Mouse (Mus musculus): ENCODE data around the gene Morf4l1. TPM values are rescaled to one million over a fixed set of nuclear protein-coding genes. Genes with fewer than 3 reads are reported as not detected.
"Not testable (repeated sequence)": the region's sequence is repeated elsewhere in the genome, so short reads cannot be mapped to it uniquely, and the experiment has no call there.

The Morf4l1 gene
- polyA plus RNA-seq, 1 experiment from 2014 or later, result 519 TPM

DNA sequence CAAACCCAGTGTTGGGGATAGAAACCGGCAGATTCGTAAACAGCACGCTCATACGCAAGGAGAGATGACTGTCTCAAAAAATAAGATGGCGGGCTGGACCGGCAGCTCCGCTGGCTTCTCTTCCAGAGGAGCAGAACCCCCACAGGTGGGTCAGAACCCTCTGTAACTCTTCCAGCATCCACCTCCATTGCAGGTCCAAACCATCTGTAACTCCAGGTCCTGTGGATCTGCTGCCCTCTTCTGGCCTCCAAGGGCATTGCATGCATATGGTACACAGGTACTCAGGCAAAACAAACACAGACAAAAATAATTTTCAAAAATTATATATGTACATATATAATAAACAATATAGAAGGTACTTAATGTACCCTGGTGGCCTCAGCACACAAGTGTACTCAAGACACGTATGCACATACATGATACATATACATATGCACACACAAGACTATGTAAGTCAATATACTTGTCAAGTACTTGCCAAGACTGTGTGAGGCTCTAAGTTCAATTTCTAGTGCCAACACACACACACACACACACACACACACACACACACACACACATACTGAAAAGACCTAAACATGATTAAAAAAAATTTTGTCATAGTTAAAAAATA, 37.6 kb downstream of the Morf4l1 start:
- no peaks in the 10 kb centered on the region for H3K36me3 ChIP-seq
- no peaks in the 10 kb centered on the region for H3K4me1 ChIP-seq (replicated peaks)
- H3K4me2 ChIP-seq, result no peak overlapping the region
- H3K9me3 ChIP-seq, result no peaks in the 10 kb centered on the region
- H3K27me3 ChIP-seq, result no peaks in the 10 kb centered on the region
- H3K27ac ChIP-seq (replicated peaks), result no peak overlapping the region
- H3K9ac ChIP-seq, result no peak overlapping the region
- no peak overlapping the region for H3K4me3 ChIP-seq
- no peak for ATAC-seq (ENCODE audit: low read depth)
- WGBS, result 55% methylated on average over 8 of the region's 8 CpGs

DNA sequence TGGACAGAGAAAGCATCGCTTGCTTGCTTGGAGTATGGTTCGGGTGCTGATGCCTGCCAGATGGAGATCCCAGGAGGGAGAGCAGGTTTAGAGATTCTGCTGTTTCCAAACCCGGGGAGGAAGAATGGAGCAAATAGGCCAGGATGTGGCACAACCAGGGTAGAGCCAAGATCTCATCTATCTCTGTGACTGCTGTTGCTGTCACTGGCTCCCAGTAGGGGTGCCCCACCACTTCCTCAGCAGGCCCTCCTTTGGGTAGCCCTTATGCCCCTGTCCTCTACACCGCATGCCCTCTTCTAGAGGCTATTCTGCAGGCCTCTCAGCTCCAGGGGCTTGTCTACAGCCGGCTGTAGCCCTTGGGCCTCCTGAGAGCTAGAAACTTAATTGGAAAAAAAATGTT, 38.4 kb downstream of the Morf4l1 start:
- H3K27ac ChIP-seq (replicated peaks), result no peak overlapping the region
- H3K4me2 ChIP-seq, result no peak overlapping the region
- no peaks in the 10 kb centered on the region for H3K9me3 ChIP-seq
- WGBS, result 81% methylated on average over 5 of the region's 5 CpGs
- H3K9ac ChIP-seq, result no peak overlapping the region
- no peaks in the 10 kb centered on the region for H3K36me3 ChIP-seq
- no peaks in the 10 kb centered on the region for H3K27me3 ChIP-seq
- H3K4me1 ChIP-seq (replicated peaks), result no peaks in the 10 kb centered on the region
- no peak for ATAC-seq (ENCODE audit: low read depth)
- no peak overlapping the region for H3K4me3 ChIP-seq

DNA sequence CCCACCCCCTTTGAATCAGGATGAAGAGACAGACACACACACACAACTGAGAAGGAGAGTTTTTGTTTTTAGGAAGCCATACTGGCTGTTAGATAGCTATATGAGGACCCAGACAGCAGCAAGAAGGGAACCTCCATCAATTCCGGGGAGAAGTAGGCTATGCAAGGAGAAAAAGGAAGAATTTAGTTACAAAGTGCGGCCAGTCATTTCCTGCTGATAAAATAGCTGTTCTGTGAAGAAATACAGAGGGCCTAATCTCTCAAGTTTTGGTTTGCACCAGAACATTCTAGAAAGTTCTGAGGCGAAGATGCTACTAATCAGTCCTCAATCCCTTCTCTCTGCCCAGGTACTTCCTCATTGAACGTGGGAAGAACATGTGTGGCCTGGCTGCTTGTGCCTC, 39.2 kb downstream of the Morf4l1 start:
- Histone ChIP-seq H3K4me3 (no peak overlapping the region), H3K9ac (no peak overlapping the region), H3K36me3 (no peaks in the 10 kb centered on the region), H3K4me2 (no peak overlapping the region), H3K27me3 (no peaks in the 10 kb centered on the region), H3K27ac (replicated peaks) (no peak overlapping the region), H3K9me3 (no peaks in the 10 kb centered on the region), H3K4me1 (replicated peaks) (no peaks in the 10 kb centered on the region)
- 91% methylated on average over 4 of the region's 4 CpGs for WGBS
- ATAC-seq (ENCODE audit: low read depth), result no peak

- Histone ChIP-seq H3K27me3 (no peaks in the 10 kb centered on the region), H3K36me3 (no peaks in the 10 kb centered on the region), H3K4me1 (replicated peaks) (no peaks in the 10 kb centered on the region), H3K9me3 (no peaks in the 10 kb centered on the region), H3K27ac (replicated peaks) (no peak overlapping the region), H3K9ac (no peak overlapping the region), H3K4me2 (no peak overlapping the region), H3K4me3 (no peak overlapping the region)
- 81% methylated on average over 7 of the region's 7 CpGs for WGBS
- no peak for ATAC-seq (ENCODE audit: low read depth)
Observed at GRCm38 (mm10) chr9:90070174-90070573, 44.4 kb downstream of the Morf4l1 start.

DNA sequence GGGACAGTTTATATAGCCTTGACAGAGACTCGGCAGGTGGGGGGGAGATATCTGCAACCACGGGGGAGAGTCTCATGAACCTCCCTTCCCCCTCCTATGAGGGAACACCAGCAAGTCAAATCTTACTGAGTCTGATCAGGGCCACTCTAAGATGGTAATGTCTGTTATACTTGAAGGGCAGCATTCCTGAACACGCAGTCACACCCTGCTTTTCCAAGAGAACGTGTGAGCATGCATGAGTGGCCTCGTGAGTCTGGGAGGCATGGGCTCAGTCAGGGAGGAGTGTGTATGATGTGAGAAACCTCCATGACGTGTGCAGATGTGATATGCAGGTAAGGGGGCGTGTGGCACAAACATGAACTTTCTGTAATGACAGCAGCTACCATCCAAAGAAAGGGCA, 45.1 kb downstream of the Morf4l1 start:
- no peak for ATAC-seq (ENCODE audit: low read depth)
- 77% methylated on average over 7 of the region's 7 CpGs for WGBS

GRCm38 (mm10) chr9:90068786-90069185, 45.8 kb downstream of the Morf4l1 start:
- H3K27me3 ChIP-seq, result no peaks in the 10 kb centered on the region
- H3K4me2 ChIP-seq, result no peak overlapping the region
- no peaks in the 10 kb centered on the region for H3K36me3 ChIP-seq
- H3K4me3 ChIP-seq, result no peak overlapping the region
- H3K27ac ChIP-seq (replicated peaks), result no peak overlapping the region
- H3K4me1 ChIP-seq (replicated peaks), result no peaks in the 10 kb centered on the region
- ATAC-seq (ENCODE audit: low read depth), result no peak
- no peaks in the 10 kb centered on the region for H3K9me3 ChIP-seq
- no peak overlapping the region for H3K9ac ChIP-seq
- WGBS, result 90% methylated on average over 6 of the region's 6 CpGs

More for the DNA sequence above, 45.1 kb downstream of the Morf4l1 start:
- Histone ChIP-seq H3K9me3 (no peaks in the 10 kb centered on the region), H3K4me1 (replicated peaks) (no peaks in the 10 kb centered on the region), H3K36me3 (no peaks in the 10 kb centered on the region), H3K27me3 (no peaks in the 10 kb centered on the region), H3K27ac (replicated peaks) (no peak overlapping the region), H3K4me3 (no peak overlapping the region), H3K9ac (no peak overlapping the region), H3K4me2 (no peak overlapping the region)

DNA sequence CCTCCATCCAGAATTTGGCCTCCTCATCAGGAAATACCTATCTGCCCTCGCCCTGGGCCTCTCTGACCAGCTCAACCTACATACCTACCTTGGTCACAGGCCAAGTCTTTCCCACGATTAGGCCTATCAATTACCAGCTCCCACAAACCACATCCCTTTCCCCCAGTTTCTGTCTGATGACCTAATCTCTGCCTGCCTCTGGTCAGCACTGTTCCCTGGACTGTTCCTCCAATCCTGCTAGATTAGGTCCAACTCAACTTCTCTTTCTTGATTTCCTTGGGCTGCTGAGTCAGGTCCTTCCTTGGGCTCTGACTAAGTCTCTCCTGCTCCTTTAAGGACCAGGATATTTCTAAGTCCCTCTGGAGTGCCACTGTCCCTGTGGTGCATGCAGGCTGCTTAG, 47.2 kb downstream of the Morf4l1 start:
- ATAC-seq (ENCODE audit: low read depth), result no peak
- Histone ChIP-seq H3K36me3 (no peaks in the 10 kb centered on the region), H3K9me3 (no peaks in the 10 kb centered on the region), H3K4me2 (no peak overlapping the region), H3K9ac (no peak overlapping the region), H3K27me3 (no peaks in the 10 kb centered on the region), H3K4me1 (replicated peaks) (no peaks in the 10 kb centered on the region), H3K27ac (replicated peaks) (no peak overlapping the region), H3K4me3 (no peak overlapping the region)
- WGBS, result 91% methylated on average over 2 of the region's 2 CpGs

GRCm38 (mm10) chr9:90060932-90061331, 53.6 kb downstream of the Morf4l1 start:
- H3K27me3 ChIP-seq; H3K4me2 ChIP-seq; H3K4me1 ChIP-seq (replicated peaks); H3K9me3 ChIP-seq; H3K36me3 ChIP-seq; H3K9ac ChIP-seq; H3K27ac ChIP-seq (replicated peaks); H3K4me3 ChIP-seq; ATAC-seq (ENCODE audit: low read depth): not testable (repeated sequence)
- 88% methylated on average over 5 of the region's 5 CpGs for WGBS

GRCm38 (mm10) chr9:90060574-90060875, 54.0 kb downstream of the Morf4l1 start:
- 78% methylated on average over 2 of the region's 2 CpGs for WGBS
- Histone ChIP-seq H3K9ac (no peak overlapping the region), H3K4me1 (replicated peaks) (no peaks in the 10 kb centered on the region), H3K9me3 (no peaks in the 10 kb centered on the region), H3K27me3 (0 out of 2 replicates have a peak, but pooled peaks cover 4% of the 10 kb centered on the region), H3K4me2 (no peak overlapping the region), H3K27ac (replicated peaks) (no peak overlapping the region), H3K4me3 (no peak overlapping the region), H3K36me3 (no peaks in the 10 kb centered on the region)
- no peak for ATAC-seq (ENCODE audit: low read depth)

DNA sequence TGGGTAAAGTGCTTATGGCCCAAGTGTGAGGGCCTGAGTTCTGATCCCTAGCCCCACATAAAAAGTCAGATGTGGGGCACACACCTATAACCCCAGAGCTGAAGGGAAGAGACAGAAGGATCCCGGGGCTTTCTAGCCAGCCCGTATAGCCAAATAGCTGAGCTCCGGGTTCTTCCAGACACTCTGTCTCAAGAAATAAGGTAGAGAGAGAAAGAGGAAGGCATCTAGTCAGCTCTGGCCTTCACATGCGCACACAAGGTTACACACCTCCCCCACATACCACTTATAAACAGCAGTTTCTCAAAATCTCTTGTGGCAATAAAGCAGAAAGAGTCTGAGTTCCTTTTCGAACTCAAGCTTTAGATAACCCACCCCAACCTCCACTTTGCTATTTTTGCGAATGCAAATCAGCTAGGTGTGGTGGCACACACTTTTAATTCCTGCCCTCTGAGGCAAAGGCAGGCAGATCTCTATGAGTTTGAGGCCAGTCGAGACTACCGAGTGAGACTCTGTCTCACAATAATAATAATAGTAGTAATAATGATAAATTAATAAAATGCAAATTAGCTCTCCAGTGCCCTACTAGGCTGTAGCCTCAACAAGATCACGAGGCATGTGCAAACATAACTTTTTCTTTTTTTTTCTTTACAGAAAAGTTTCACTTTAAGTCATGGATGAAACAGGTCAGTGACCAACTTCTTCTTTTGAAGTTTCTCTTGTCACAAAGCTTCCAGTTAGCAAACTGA, 54.6 kb downstream of the Morf4l1 start:
- ATAC-seq (ENCODE audit: low read depth), result no peak
- 86% methylated on average over 9 of the region's 9 CpGs for WGBS
- Histone ChIP-seq H3K4me3 (no peak overlapping the region), H3K9ac (no peak overlapping the region), H3K4me1 (replicated peaks) (peaks cover 2% of the 10 kb centered on the region), H3K4me2 (no peak overlapping the region), H3K27me3 (0 out of 2 replicates have a peak, but pooled peaks cover 4% of the 10 kb centered on the region), H3K9me3 (no peaks in the 10 kb centered on the region), H3K36me3 (no peaks in the 10 kb centered on the region), H3K27ac (replicated peaks) (no peak overlapping the region)

GRCm38 (mm10) chr9:90056716-90057115, 57.9 kb downstream of the Morf4l1 start:
- WGBS, result 87% methylated on average over 2 of the region's 2 CpGs
- H3K4me1 ChIP-seq (replicated peaks), result peaks cover 11% of the 10 kb centered on the region

DNA sequence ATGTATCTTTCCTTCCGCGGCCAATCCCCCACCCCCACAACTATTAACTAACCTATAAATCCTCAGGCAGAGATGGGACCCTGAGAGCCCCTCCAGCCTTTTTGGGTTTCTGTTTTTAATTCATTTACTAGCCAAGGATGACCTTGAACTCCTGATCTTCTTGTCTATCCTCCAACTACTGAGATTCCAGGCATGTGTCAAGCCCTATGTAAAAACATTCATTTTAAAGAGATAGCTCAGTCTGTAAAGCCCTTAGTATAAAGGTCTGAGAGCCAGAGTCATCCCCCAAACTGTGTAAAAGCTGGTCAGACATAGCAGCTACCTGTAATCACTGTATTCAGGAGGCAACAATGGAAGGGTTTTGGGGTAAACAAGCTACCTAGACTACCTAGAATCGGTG, 58.7 kb downstream of the Morf4l1 start:
- 65% methylated on average over 3 of the region's 3 CpGs for WGBS
- Histone ChIP-seq H3K4me2 (no peak overlapping the region), H3K27me3 (peaks cover 16% of the 10 kb centered on the region), H3K27ac (replicated peaks) (no peak overlapping the region), H3K4me3 (no peak overlapping the region), H3K4me1 (replicated peaks) (peaks cover 11% of the 10 kb centered on the region), H3K36me3 (no peaks in the 10 kb centered on the region), H3K9ac (no peak overlapping the region), H3K9me3 (no peaks in the 10 kb centered on the region)
- no peak for ATAC-seq (ENCODE audit: low read depth)

More at GRCm38 (mm10) chr9:90056716-90057115, 57.9 kb downstream of the Morf4l1 start:
- H3K9me3 ChIP-seq, result no peaks in the 10 kb centered on the region
- H3K36me3 ChIP-seq, result no peaks in the 10 kb centered on the region
- no peak overlapping the region for H3K4me2 ChIP-seq
- ATAC-seq (ENCODE audit: low read depth), result no peak
- no peak overlapping the region for H3K9ac ChIP-seq
- no peak overlapping the region for H3K4me3 ChIP-seq
- H3K27me3 ChIP-seq, result peaks cover 16% of the 10 kb centered on the region
- no peak overlapping the region for H3K27ac ChIP-seq (replicated peaks)

GRCm38 (mm10) chr9:90055409-90055808, 59.2 kb downstream of the Morf4l1 start:
- peaks cover 16% of the 10 kb centered on the region for H3K27me3 ChIP-seq
- H3K36me3 ChIP-seq, result no peaks in the 10 kb centered on the region
- ATAC-seq (ENCODE audit: low read depth), result no peak
- H3K9me3 ChIP-seq, result no peaks in the 10 kb centered on the region
- peak overlapping the region; percentile 69; the same call in 1 of the 2 replicates for H3K4me2 ChIP-seq
- 63% methylated on average over 5 of the region's 5 CpGs for WGBS
- H3K9ac ChIP-seq, result no peak overlapping the region
- peaks cover 11% of the 10 kb centered on the region for H3K4me1 ChIP-seq (replicated peaks)
- H3K4me3 ChIP-seq, result no peak overlapping the region
- no peak overlapping the region for H3K27ac ChIP-seq (replicated peaks)

Measured in neural tube, embryonic 13.5 days (tissue).